8 mouse cellular contexts compared by ENCODE assay signal in the genomic region with DNA sequence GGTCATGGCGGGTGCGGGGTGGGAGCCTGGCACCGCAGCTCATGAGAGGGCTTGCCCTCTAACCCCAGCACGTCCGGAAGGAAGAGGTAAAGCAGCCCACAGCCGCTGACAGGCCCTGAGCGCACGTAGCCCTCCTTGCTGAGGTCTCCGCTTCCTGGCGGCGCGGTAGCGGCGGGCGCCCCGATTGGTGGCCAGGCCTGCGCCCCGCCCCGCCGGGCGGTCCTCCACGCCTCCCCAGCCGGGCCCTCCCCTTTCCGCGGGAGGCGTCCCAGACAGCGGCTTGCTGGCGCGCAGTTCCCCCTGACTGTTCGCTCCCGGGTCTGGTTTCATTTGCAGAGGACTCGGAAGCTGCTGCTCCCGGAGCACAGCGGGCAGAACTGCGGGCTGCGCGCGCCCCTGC.
DNase-seq lines count a peak whose midpoint lies in the region; ATAC-seq and TF ChIP-seq lines count a peak whose summit lies in the region.

No protein-coding gene starts in this region.

- DNase-seq in adrenal gland, adult 8-10 months, result peak; percentile 56
- peak; percentile 93 for DNase-seq in embryonic facial prominence, embryonic 14.5 days (ENCODE audit: low spot score)
- peak; percentile 63 to 73 for DNase-seq in heart, adult 9 months (ENCODE audit: low spot score in 2 of 2)
- DNase-seq in kidney, adult 2 months, result peak; percentile 68
- peak; percentile 85 for DNase-seq in limb, embryonic 14.5 days (ENCODE audit: low spot score)
- peak; percentile 79 for DNase-seq in midbrain, embryonic 14.5 days
- peak; percentile 10 to 65 for DNase-seq in spleen, postnatal 10 days (ENCODE audit: low spot score in 2 of 2)
- DNase-seq in MN1 (ENCODE audit: low spot score), result no peak

- peak; percentile 97 for ATAC-seq in embryonic facial prominence, embryonic 14.5 days (ENCODE audit: low read depth)
- ATAC-seq in limb, embryonic 14.5 days (ENCODE audit: low FRiP score, low read depth), result peak; percentile 96
- ATAC-seq in midbrain, embryonic 14.5 days (ENCODE audit: low FRiP score, low TSS enrichment), result peak; percentile 62

- peak overlapping the region; percentile 58 for H3K4me3 ChIP-seq in embryonic facial prominence, embryonic 14.5 days (ENCODE audit: low read depth, low read length)
- H3K4me3 ChIP-seq in kidney, adult 2 months (ENCODE audit: insufficient read depth, low read depth, low read length), result peak overlapping the region; percentile 47
- H3K4me3 ChIP-seq in limb, embryonic 14.5 days (replicated peaks; ENCODE audit: low read length), result peak overlapping the region; percentile 54
- peak overlapping the region; percentile 45 for H3K4me3 ChIP-seq in midbrain, embryonic 14.5 days (replicated peaks; ENCODE audit: low read depth, low read length)

- H3K27me3 ChIP-seq in embryonic facial prominence, embryonic 14.5 days (replicated peaks; ENCODE audit: control insufficient read depth, insufficient read depth, low read length), result no peaks in the 10 kb centered on the region
- H3K27me3 ChIP-seq in kidney, adult 2 months (replicated peaks; ENCODE audit: control insufficient read depth, insufficient read depth, low read length), result no peaks in the 10 kb centered on the region
- H3K27me3 ChIP-seq in limb, embryonic 14.5 days (ENCODE audit: control insufficient read depth, insufficient read depth, low read length), result no peaks in the 10 kb centered on the region
- H3K27me3 ChIP-seq in midbrain, embryonic 14.5 days (ENCODE audit: control insufficient read depth, insufficient read depth, low read length), result no peaks in the 10 kb centered on the region

- H3K4me2 ChIP-seq in embryonic facial prominence, embryonic 14.5 days (ENCODE audit: low read depth, low read length), result peak overlapping the region; percentile 53
- peak overlapping the region; percentile 50 for H3K4me2 ChIP-seq in limb, embryonic 14.5 days (replicated peaks; ENCODE audit: low read depth, low read length, severe bottlenecking)
- H3K4me2 ChIP-seq in midbrain, embryonic 14.5 days (ENCODE audit: low read length), result peak overlapping the region; percentile 48

- no peaks in the 10 kb centered on the region for H3K4me1 ChIP-seq in embryonic facial prominence, embryonic 14.5 days (ENCODE audit: control insufficient read depth, insufficient read depth, low read length)
- no peaks in the 10 kb centered on the region for H3K4me1 ChIP-seq in kidney, adult 2 months (ENCODE audit: control insufficient read depth, insufficient read depth, low read length)
- no peaks in the 10 kb centered on the region for H3K4me1 ChIP-seq in limb, embryonic 14.5 days (ENCODE audit: control insufficient read depth, insufficient read depth, low read length)
- no peaks in the 10 kb centered on the region for H3K4me1 ChIP-seq in midbrain, embryonic 14.5 days (ENCODE audit: control insufficient read depth, insufficient read depth, low read length)

- H3K36me3 ChIP-seq in embryonic facial prominence, embryonic 14.5 days (ENCODE audit: control insufficient read depth, insufficient read depth, low read length), result no peaks in the 10 kb centered on the region
- H3K36me3 ChIP-seq in kidney, adult 2 months (ENCODE audit: control insufficient read depth, insufficient read depth, low read length), result no peaks in the 10 kb centered on the region
- no peaks in the 10 kb centered on the region for H3K36me3 ChIP-seq in limb, embryonic 14.5 days (ENCODE audit: control insufficient read depth, insufficient read depth, low read length)
- H3K36me3 ChIP-seq in midbrain, embryonic 14.5 days (ENCODE audit: control insufficient read depth, insufficient read depth, low read length), result no peaks in the 10 kb centered on the region

- H3K9ac ChIP-seq in embryonic facial prominence, embryonic 14.5 days (ENCODE audit: low read depth, low read length), result peak overlapping the region; percentile 71
- H3K9ac ChIP-seq in limb, embryonic 14.5 days (ENCODE audit: low read depth, low read length, severe bottlenecking), result peak overlapping the region; percentile 66
- peak overlapping the region; percentile 43 for H3K9ac ChIP-seq in midbrain, embryonic 14.5 days (replicated peaks; ENCODE audit: low read length)

- WGBS in embryonic facial prominence, embryonic 14.5 days, result 0% methylated on average over 5 of the region's 38 CpGs
- WGBS in kidney, adult 2 months, result 2% methylated on average over 38 of the region's 38 CpGs
- 0% methylated on average over 25 of the region's 38 CpGs for WGBS in limb, embryonic 14.5 days
- 1% methylated on average over 38 of the region's 38 CpGs for WGBS in midbrain, embryonic 14.5 days

- H3K9me3 ChIP-seq in embryonic facial prominence, embryonic 14.5 days (ENCODE audit: control insufficient read depth, low read length), result no peaks in the 10 kb centered on the region
- no peaks in the 10 kb centered on the region for H3K9me3 ChIP-seq in limb, embryonic 14.5 days (ENCODE audit: control insufficient read depth, low read length)
- H3K9me3 ChIP-seq in midbrain, embryonic 14.5 days (ENCODE audit: control insufficient read depth, low read length), result no peaks in the 10 kb centered on the region

- no peak for TF ChIP-seq POLR2A in kidney, adult 2 months (IDR thresholded peaks at IDR 0.05; ENCODE audit: low read depth, low read length)
- TF ChIP-seq POLR2A in limb, embryonic 14.5 days (IDR thresholded peaks at IDR 0.05; ENCODE audit: borderline replicate concordance, extremely low read depth, insufficient read depth, insufficient read length), result peak; percentile 64; the same call in 1 of the 2 replicates

- no peak for TF ChIP-seq CTCF in kidney, adult 2 months (conservative IDR thresholded peaks at IDR 0.05; ENCODE audit: insufficient read depth, insufficient read length, low read depth, low read length)

- peak overlapping the region; percentile 75 for H3K27ac ChIP-seq in embryonic facial prominence, embryonic 14.5 days (replicated peaks; ENCODE audit: low read depth, low read length)
- H3K27ac ChIP-seq in kidney, adult 2 months (ENCODE audit: insufficient read depth, low read depth, low read length), result no peak overlapping the region
- peak overlapping the region; percentile 74 for H3K27ac ChIP-seq in limb, embryonic 14.5 days (replicated peaks; ENCODE audit: low read depth, low read length)
- peak overlapping the region; percentile 55; the same call in 1 of the 2 replicates for H3K27ac ChIP-seq in midbrain, embryonic 14.5 days (replicated peaks; ENCODE audit: low read depth, low read length)
